Mouse (Mus musculus) CH12.LX (cell line): ENCODE measurements at regions not wholly inside any gene's neighbourhood (a gene's known extent, or its start where the extent isn't known, plus 50 kb on each side); places are given as distances from the start of the nearest gene placed in this dataset.

Experiments
- DNase-seq: peaks from one replicate; pipeline ENCODE4 v3.0.0-alpha.2; 2013; ENCODE audit errors: extremely low read depth
- H3K27ac ChIP-seq: 2 replicates; pipeline ENCODE4 v1.5.1; 2012; ENCODE audit warnings: low read depth, mild to moderate bottlenecking, control low read depth, moderate library complexity; ENCODE audit not compliant: insufficient read depth
- H3K27me3 ChIP-seq: replicated peaks from 2 replicates; pipeline ENCODE3; 2012; ENCODE audit warnings: inconsistent platforms
- H3K36me3 ChIP-seq, 2 experiments: replicated peaks in 1 of 2; 2 replicates each; pipeline versions ENCODE3 to v1.6.1; 2012; ENCODE audit warnings: inconsistent platforms in 1 of 2, low read length in 1 of 2, mild to moderate bottlenecking in 1 of 2, mixed read lengths in 1 of 2, moderate library complexity in 1 of 2; ENCODE audit not compliant: control insufficient read depth in 1 of 2, insufficient read depth in 1 of 2
- H3K4me1 ChIP-seq, 2 experiments: 2 replicates each; pipeline ENCODE4 v1.6.1; 2012; ENCODE audit warnings: inconsistent platforms in 1 of 2, moderate library complexity in 1 of 2; ENCODE audit not compliant: insufficient read depth in 2 of 2, control insufficient read depth in 1 of 2
- H3K4me2 ChIP-seq: 2 replicates; pipeline ENCODE4 v1.6.1; 2012; ENCODE audit warnings: low read depth, mild to moderate bottlenecking, control low read depth; ENCODE audit not compliant: poor library complexity, insufficient read depth, severe bottlenecking
- H3K4me3 ChIP-seq, 3 experiments: fragments of 150-350 bp in 1 of 3; sonication (generic) in 1 of 3; replicated peaks in 1 of 3; 2 replicates each; pipeline versions ENCODE3 to v1.5.1; 2011 to 2012; ENCODE audit warnings: low read depth in 2 of 3, low read length in 2 of 3, mild to moderate bottlenecking in 2 of 3, moderate library complexity in 2 of 3, control low read depth in 1 of 3, improper control_type of control experiment in 1 of 3, inconsistent platforms in 1 of 3, mixed read lengths in 1 of 3; ENCODE audit not compliant: poor library complexity in 1 of 3
- H3K79me2 ChIP-seq: replicated peaks from 2 replicates; pipeline ENCODE4 v1.6.1; 2012; ENCODE audit warnings: mild to moderate bottlenecking, moderate library complexity; ENCODE audit not compliant: control insufficient read depth, poor library complexity, insufficient read depth, severe bottlenecking; ENCODE audit errors: extremely low read depth
- H3K9ac ChIP-seq: 2 replicates; pipeline ENCODE4 v1.6.1; 2012; ENCODE audit warnings: low read depth, mild to moderate bottlenecking, control low read depth, moderate library complexity; ENCODE audit not compliant: insufficient read depth
- H3K9me3 ChIP-seq: replicated peaks from 2 replicates; pipeline ENCODE3; 2012; ENCODE audit warnings: low read length, inconsistent platforms, mixed read lengths
- CHD2 ChIP-seq: IDR thresholded peaks from 2 replicates; pipeline ENCODE4 v1.6.1; 2011; ENCODE audit warnings: low read length, improper control_type of control experiment
- CTCF ChIP-seq, 2 experiments: IDR thresholded peaks in 1 of 2; conservative IDR thresholded peaks in 1 of 2; 2 replicates each; pipeline ENCODE4 v1.5.1; 2011 to 2012; ENCODE audit warnings: low read depth in 2 of 2, low read length in 2 of 2, improper control_type of control experiment in 1 of 2, inconsistent platforms in 1 of 2, mild to moderate bottlenecking in 1 of 2, moderate library complexity in 1 of 2
- ELF1 ChIP-seq: IDR thresholded peaks from 2 replicates; pipeline ENCODE4 v1.6.1; 2014; ENCODE audit warnings: low read depth, mild to moderate bottlenecking, inconsistent platforms, low read length, improper control_type of control experiment
- EP300 ChIP-seq: IDR thresholded peaks from 2 replicates; pipeline ENCODE4 v1.6.1; 2011; ENCODE audit warnings: low read length, improper control_type of control experiment
- ETS1 ChIP-seq: conservative IDR thresholded peaks from 2 replicates; pipeline ENCODE4 v1.6.1; 2012; ENCODE audit warnings: low read depth, mild to moderate bottlenecking, inconsistent platforms, low read length, improper control_type of control experiment, moderate library complexity
- HCFC1 ChIP-seq: IDR thresholded peaks from 2 replicates; pipeline ENCODE4 v1.6.1; 2012; ENCODE audit warnings: low read depth, mild to moderate bottlenecking, inconsistent platforms, low read length, improper control_type of control experiment
- IRF4 ChIP-seq: IDR thresholded peaks from 2 replicates; pipeline ENCODE4 v1.6.1; 2014; ENCODE audit warnings: low read depth, mild to moderate bottlenecking, inconsistent platforms, low read length, improper control_type of control experiment
- JUN ChIP-seq: IDR thresholded peaks from 2 replicates; pipeline ENCODE4 v1.6.1; 2011; ENCODE audit warnings: low read depth, mild to moderate bottlenecking, low read length, improper control_type of control experiment, moderate library complexity; ENCODE audit not compliant: insufficient read depth
- JUND ChIP-seq: conservative IDR thresholded peaks from 2 replicates; pipeline ENCODE4 v1.6.1; 2011; ENCODE audit warnings: low read depth, low read length, improper control_type of control experiment
- KAT2A ChIP-seq: IDR thresholded peaks from 2 replicates; pipeline ENCODE4 v1.6.1; 2012; ENCODE audit warnings: low read length, improper control_type of control experiment, inconsistent platforms; ENCODE audit not compliant: insufficient replicate concordance
- MAFK ChIP-seq: IDR thresholded peaks from 2 replicates; pipeline ENCODE4 v1.6.1; 2011; ENCODE audit warnings: low read length, improper control_type of control experiment; ENCODE audit not compliant: insufficient replicate concordance
- MAX ChIP-seq: IDR thresholded peaks from 2 replicates; pipeline ENCODE4 v1.6.1; 2011; ENCODE audit warnings: low read length, improper control_type of control experiment
- MAZ ChIP-seq: IDR thresholded peaks from 2 replicates; pipeline ENCODE4 v1.6.1; 2012; ENCODE audit warnings: low read depth, mild to moderate bottlenecking, inconsistent platforms, low read length, improper control_type of control experiment, moderate library complexity
- PAX5 ChIP-seq: IDR thresholded peaks from 2 replicates; pipeline ENCODE4 v1.6.1; 2012; ENCODE audit warnings: low read length, inconsistent platforms, mixed read lengths
- POLR2A ChIP-seq: IDR thresholded peaks from 2 replicates; pipeline ENCODE4 v1.6.1; 2011; ENCODE audit warnings: low read depth, mild to moderate bottlenecking, improper control_type of control experiment, low read length
- RAD21 ChIP-seq: IDR thresholded peaks from 2 replicates; pipeline ENCODE4 v1.6.1; 2011; ENCODE audit warnings: low read depth, mild to moderate bottlenecking, low read length, improper control_type of control experiment, moderate library complexity
- RCOR1 ChIP-seq: conservative IDR thresholded peaks from 2 replicates; pipeline ENCODE4 v1.6.1; 2012; ENCODE audit warnings: low read depth, mild to moderate bottlenecking, inconsistent platforms, low read length, improper control_type of control experiment
- SIN3A ChIP-seq: IDR thresholded peaks from 2 replicates; pipeline ENCODE4 v1.6.1; 2012; ENCODE audit warnings: low read length, improper control_type of control experiment, inconsistent platforms
- TBP ChIP-seq: conservative IDR thresholded peaks from 2 replicates; pipeline ENCODE4 v1.6.1; 2011; ENCODE audit warnings: low read depth, low read length, improper control_type of control experiment
- UBTF ChIP-seq: IDR thresholded peaks from 2 replicates; pipeline ENCODE4 v1.6.1; 2012; ENCODE audit warnings: low read depth, mild to moderate bottlenecking, inconsistent platforms, low read length, improper control_type of control experiment, moderate library complexity
- USF1 ChIP-seq: IDR thresholded peaks from 2 replicates; pipeline ENCODE4 v1.6.1; 2014; ENCODE audit warnings: low read depth, mild to moderate bottlenecking, inconsistent platforms, low read length, improper control_type of control experiment
- USF2 ChIP-seq: conservative IDR thresholded peaks from 2 replicates; pipeline ENCODE4 v1.6.1; 2011; ENCODE audit warnings: low read depth, low read length, improper control_type of control experiment
- ZKSCAN1 ChIP-seq: IDR thresholded peaks from 2 replicates; pipeline ENCODE4 v1.6.1; 2012; ENCODE audit warnings: low read depth, inconsistent platforms, low read length, improper control_type of control experiment, borderline replicate concordance
- ZMIZ1 ChIP-seq: IDR thresholded peaks from 2 replicates; pipeline ENCODE4 v1.6.1; 2012; ENCODE audit warnings: low read depth, mild to moderate bottlenecking, inconsistent platforms, low read length, improper control_type of control experiment
- dilution Hi-C: fragments of 300-500 bp; cut with MboI; formaldehyde crosslinking; loops from 2 replicates; pipeline ENCODE4 v1.14.3; 2020; ENCODE audit warnings: low sequenced_read_pairs; ENCODE audit not compliant: extremely low pct_unique_long_range_greater_than_20kb, extremely low pct_ligation_motif_present
- in situ Hi-C: fragments of 300-500 bp; cut with MboI; formaldehyde crosslinking; loops from 3 replicates; pipeline ENCODE4 v1.14.3; 2019; ENCODE audit warnings: low sequenced_read_pairs, low pct_ligation_motif_present, low pct_unique_long_range_greater_than_20kb, mixed read lengths

DNA sequence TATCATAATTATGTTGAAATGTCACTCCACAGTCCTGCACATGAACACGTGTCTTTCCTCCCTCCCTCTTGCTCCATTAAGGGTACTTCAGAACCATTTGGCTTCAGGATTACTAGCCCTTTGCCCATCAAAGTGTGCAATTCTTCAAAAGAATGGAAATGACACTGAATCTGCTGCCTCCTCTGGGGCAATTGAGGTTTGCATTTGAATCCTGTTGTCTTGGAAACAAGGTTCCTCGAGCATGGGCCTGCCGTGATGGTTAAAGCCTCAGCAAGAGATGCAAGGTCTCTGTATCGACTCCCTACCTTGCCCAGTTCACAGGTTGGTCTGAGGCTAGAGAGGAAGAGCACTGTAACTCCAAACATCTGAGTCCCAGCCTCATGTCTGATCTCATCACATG is 136.0 kb downstream of the Sptssa start:
- no peak overlapping the region for H3K4me3 ChIP-seq
- no peak overlapping the region for H3K27ac ChIP-seq
- in situ Hi-C loops (no loop called here), dilution Hi-C loops (no loop called here)
- H3K9me3 ChIP-seq: no peaks in the 10 kb centered on the region
- no peaks in the 10 kb centered on the region for H3K79me2 ChIP-seq
- no peaks in the 10 kb centered on the region for H3K27me3 ChIP-seq
- no peak overlapping the region for H3K9ac ChIP-seq
- H3K36me3 ChIP-seq: no peaks in the 10 kb centered on the region
- TF ChIP-seq UBTF (no peak), POLR2A (no peak), ETS1 (no peak), JUN (no peak), ZKSCAN1 (no peak), CTCF (conservative IDR thresholded peaks at IDR 0.05 in 1 of 2, IDR thresholded peaks at IDR 0.05 in 1 of 2; ENCODE audit: low read depth in 2 of 2, low read length in 2 of 2) (no peak), IRF4 (no peak), MAFK (no peak), RAD21 (no peak), MAZ (no peak), PAX5 (no peak), USF1 (no peak), SIN3A (no peak), HCFC1 (no peak), ELF1 (no peak), ZMIZ1 (no peak), USF2 (no peak), TBP (no peak)
- no peaks in the 10 kb centered on the region for H3K4me1 ChIP-seq
- peak; percentile 6 for DNase-seq
- H3K4me2 ChIP-seq: no peak overlapping the region

DNA sequence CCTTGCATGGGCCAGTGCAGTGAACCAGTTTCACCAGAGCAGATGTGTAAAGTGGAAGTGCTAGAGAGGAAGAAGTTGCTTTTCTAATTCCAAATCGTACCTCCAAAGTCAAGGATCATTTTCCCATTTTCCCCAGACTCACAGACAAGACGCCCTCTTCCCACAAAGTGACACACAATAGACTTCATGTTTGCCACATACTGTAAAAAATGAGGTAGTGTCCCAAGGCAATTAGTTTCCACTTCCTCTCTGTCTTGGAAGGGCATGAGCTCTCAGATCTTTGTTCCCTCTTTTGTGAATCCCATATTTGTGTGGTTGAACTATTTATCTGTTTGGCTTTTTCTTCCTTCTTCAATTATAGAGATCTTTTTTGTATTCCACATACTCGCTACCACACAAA is 137.0 kb downstream of the Sptssa start:
- Histone ChIP-seq H3K27ac (no peak overlapping the region), H3K4me1 (no peaks in the 10 kb centered on the region), H3K9ac (no peak overlapping the region), H3K79me2 (no peaks in the 10 kb centered on the region), H3K4me2 (no peak overlapping the region), H3K9me3 (no peaks in the 10 kb centered on the region), H3K4me3 (no peak overlapping the region), H3K36me3 (no peaks in the 10 kb centered on the region), H3K27me3 (no peaks in the 10 kb centered on the region)
- TF ChIP-seq POLR2A: no peak
- no peak for TF ChIP-seq HCFC1
- TF ChIP-seq CTCF (conservative IDR thresholded peaks at IDR 0.05 in 1 of 2, IDR thresholded peaks at IDR 0.05 in 1 of 2; ENCODE audit: low read depth in 2 of 2, low read length in 2 of 2): no peak
- TF ChIP-seq CHD2: no peak
- no peak for TF ChIP-seq MAFK
- no peak for TF ChIP-seq RCOR1
- TF ChIP-seq KAT2A: no peak
- TF ChIP-seq USF2: no peak
- no peak for TF ChIP-seq JUND
- TF ChIP-seq UBTF: no peak
- no peak for TF ChIP-seq EP300
- no peak for TF ChIP-seq MAX
- no peak for TF ChIP-seq PAX5
- DNase-seq: no peak
- in situ Hi-C loops: no loop called here
- dilution Hi-C loops: no loop called here
